Mouse (Mus musculus): ENCODE measurements around the gene Ell2.

DNA sequence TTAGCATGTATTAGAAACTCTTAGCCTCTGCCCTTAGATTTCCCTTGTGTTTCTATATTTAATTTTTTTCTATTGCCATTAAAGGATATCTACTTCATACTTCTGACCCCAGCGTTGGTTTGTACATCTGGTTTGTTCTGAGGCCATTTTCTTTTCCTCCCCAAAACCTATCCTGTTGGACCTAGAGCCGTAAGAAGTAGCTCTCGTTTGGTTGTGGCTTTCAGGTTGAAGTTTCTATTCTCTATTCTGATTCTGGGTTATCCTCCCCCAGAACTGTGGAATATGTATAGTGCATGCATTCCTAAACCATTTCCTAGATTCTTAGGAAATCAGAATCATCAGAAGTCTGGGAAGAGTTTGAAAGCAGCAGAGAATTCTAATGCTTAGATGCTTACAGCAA, 34.6 kb downstream of the Ell2 start:
- TF ChIP-seq CTCF (IDR thresholded peaks at IDR 0.05; ENCODE audit: extremely low read depth, insufficient read depth, insufficient read length, insufficient replicate concordance) = no peak
- TF ChIP-seq POLR2A (IDR thresholded peaks at IDR 0.05; ENCODE audit: low read depth, low read length) = no peak
